Mouse (Mus musculus): ENCODE measurements around the gene Prss53.
A peak's percentile ranks its signal among the peaks of the same experiment; 100 is the strongest.
"Not testable (repeated sequence)": the region's sequence is repeated elsewhere in the genome, so short reads cannot be mapped to it uniquely, and the experiment has no call there.

Prss53 gene

GRCm38 (mm10) chr7:127875627-127876001, 15.2 kb downstream of the Prss53 start:
- DNase-seq (ENCODE audit: low read depth, low spot score): peak; percentile 95

- no peak for DNase-seq (ENCODE audit: low read depth, low spot score)
Observed at GRCm38 (mm10) chr7:127874812-127875626, 15.8 kb downstream of the Prss53 start.

- DNase-seq (ENCODE audit: low read depth, low spot score): peak; percentile 65
Observed at GRCm38 (mm10) chr7:127870136-127870821, 20.5 kb downstream of the Prss53 start.

GRCm38 (mm10) chr7:127869149-127869810, 21.5 kb downstream of the Prss53 start:
- DNase-seq (ENCODE audit: low read depth, low spot score): no peak

GRCm38 (mm10) chr7:127867641-127868040, 23.1 kb downstream of the Prss53 start:
- peak; percentile 86 for DNase-seq (ENCODE audit: low read depth, low spot score)

GRCm38 (mm10) chr7:127866434-127866833, 24.3 kb downstream of the Prss53 start:
- DNase-seq (ENCODE audit: low read depth, low spot score): peak; percentile 32

GRCm38 (mm10) chr7:127858258-127858657, 32.5 kb downstream of the Prss53 start:
- no peak for DNase-seq (ENCODE audit: low read depth, low spot score)

GRCm38 (mm10) chr7:127850906-127851305, 39.9 kb downstream of the Prss53 start:
- DNase-seq (ENCODE audit: low read depth, low spot score): peak; percentile 43

- no peak for DNase-seq (ENCODE audit: low read depth, low spot score)
Observed at GRCm38 (mm10) chr7:127849973-127850875, 40.5 kb downstream of the Prss53 start.

- DNase-seq (ENCODE audit: low read depth, low spot score): peak; percentile 89
Observed at GRCm38 (mm10) chr7:127842001-127842718, 48.6 kb downstream of the Prss53 start.

GRCm38 (mm10) chr7:127841340-127842000, 49.3 kb downstream of the Prss53 start:
- peak; percentile 94 for DNase-seq (ENCODE audit: low read depth, low spot score)

- peak; percentile 19 for DNase-seq (ENCODE audit: low read depth, low spot score)
Observed at GRCm38 (mm10) chr7:127840886-127841285, 49.9 kb downstream of the Prss53 start.

- not testable (repeated sequence) for DNase-seq (ENCODE audit: low read depth, low spot score)
Observed at GRCm38 (mm10) chr7:127840031-127840430, 50.7 kb downstream of the Prss53 start.

DNA sequence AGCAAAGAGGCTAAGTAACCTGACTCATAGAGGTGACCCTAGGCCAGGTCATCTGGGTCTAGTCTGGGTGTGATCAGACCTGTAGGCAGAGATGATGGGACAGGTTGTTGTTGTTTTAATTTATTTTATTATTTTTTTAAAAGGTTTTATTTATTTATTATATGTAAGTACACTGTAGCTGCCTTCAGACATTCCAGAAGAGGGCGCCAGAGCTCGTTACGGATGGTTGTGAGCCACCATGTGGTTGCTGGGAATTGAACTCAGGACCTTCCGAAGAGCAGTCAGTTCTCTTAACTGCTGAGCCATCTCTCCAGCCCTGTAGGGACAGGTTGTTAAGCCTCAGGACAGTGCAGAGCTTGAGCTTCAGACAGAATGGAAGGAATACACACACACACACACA, 52.9 kb downstream of the Prss53 start:
- DNase-seq (ENCODE audit: low read depth, low spot score): not testable (repeated sequence)

GRCm38 (mm10) chr7:127837473-127837872, 53.3 kb downstream of the Prss53 start:
- no peak for DNase-seq (ENCODE audit: low read depth, low spot score)
